Mouse (Mus musculus) left cerebral cortex, adult 8-10 months (tissue): Measurements from ENCODE around the gene Ube2t. TPM values are rescaled to one million over a fixed set of nuclear protein-coding genes. Genes with fewer than 3 reads are reported as not detected.

Source experiments
- DNase-seq, 2 experiments: peaks; one replicate each; pipeline ENCODE4 v3.0.0; 2022; ENCODE audit warnings: low spot score in 2 of 2
- total RNA-seq, 4 experiments: library from RNA; stranded (reverse); gene quantifications; 2 replicates each; pipeline ENCODE4 v1.2.4; 2022

The Ube2t gene
- 1 to 10 TPM in 3 of 4 experiments, under 1 TPM in 1; 0.84 to 2.7 (median 1.7) TPM for total RNA-seq

GRCm38 (mm10) chr1:134962053-134962803, at the start of gene Ube2t:
TSS of gene Ube2t (plus strand) at chr1:134962565.
- DNase-seq: peak; percentile 84 to 89

- no peak for DNase-seq
Measured at GRCm38 (mm10) chr1:134913535-134913934, 48.8 kb upstream of the Ube2t start.

- DNase-seq: no peak
Measured at GRCm38 (mm10) chr1:134915421-134915820, 46.9 kb upstream of the Ube2t start.

- no peak for DNase-seq
Measured at GRCm38 (mm10) chr1:134919010-134919409, 43.4 kb upstream of the Ube2t start.

GRCm38 (mm10) chr1:134932431-134932830, 29.9 kb upstream of the Ube2t start:
- DNase-seq: no peak

GRCm38 (mm10) chr1:134936335-134936734, 26.0 kb upstream of the Ube2t start:
- no peak for DNase-seq

GRCm38 (mm10) chr1:134938233-134938632, 24.1 kb upstream of the Ube2t start:
- no peak for DNase-seq

- DNase-seq: no peak
Measured at GRCm38 (mm10) chr1:134940863-134941262, 21.5 kb upstream of the Ube2t start.

GRCm38 (mm10) chr1:134942898-134943297, 19.5 kb upstream of the Ube2t start:
- no peak for DNase-seq

GRCm38 (mm10) chr1:134947590-134947989, 14.8 kb upstream of the Ube2t start:
- no peak for DNase-seq

GRCm38 (mm10) chr1:134949946-134950345, 12.4 kb upstream of the Ube2t start:
- no peak for DNase-seq

GRCm38 (mm10) chr1:134955050-134955636, 7.2 kb upstream of the Ube2t start:
- DNase-seq: no peak

GRCm38 (mm10) chr1:134955637-134956176, 6.7 kb upstream of the Ube2t start, which contains the start of gene Ppp1r12b:
TSS of gene Ppp1r12b (minus strand) at chr1:134955942.
- DNase-seq: peak; percentile 90 to 99

- DNase-seq: no peak
Measured at GRCm38 (mm10) chr1:134960634-134961033, 1.7 kb upstream of the Ube2t start.

- DNase-seq: no peak
Measured at GRCm38 (mm10) chr1:134962821-134963220, 456 bp downstream of the Ube2t start.

GRCm38 (mm10) chr1:134965430-134965829, 3.1 kb downstream of the Ube2t start:
- no peak for DNase-seq

- DNase-seq: no peak
Measured at GRCm38 (mm10) chr1:134972920-134973319, 10.6 kb downstream of the Ube2t start.

- peak; percentile 23 to 40 for DNase-seq
Measured at GRCm38 (mm10) chr1:134987173-134987961, 25.0 kb downstream of the Ube2t start.

- no peak for DNase-seq
Measured at GRCm38 (mm10) chr1:134987962-134988341, 25.6 kb downstream of the Ube2t start.

- DNase-seq: peak in 1 of 2 experiments; percentile 52
Measured at GRCm38 (mm10) chr1:134989372-134989771, 27.0 kb downstream of the Ube2t start.

GRCm38 (mm10) chr1:134992046-134992645, 29.8 kb downstream of the Ube2t start:
- no peak for DNase-seq
